Mouse (Mus musculus): ENCODE measurements around the gene 1810013L24Rik. TPM values are rescaled to one million over a fixed set of nuclear protein-coding genes. Genes with fewer than 3 reads are reported as not detected.

The 1810013L24Rik gene
- polyA plus RNA-seq, 1 experiment from 2014 or later: 40.1 TPM

DNA sequence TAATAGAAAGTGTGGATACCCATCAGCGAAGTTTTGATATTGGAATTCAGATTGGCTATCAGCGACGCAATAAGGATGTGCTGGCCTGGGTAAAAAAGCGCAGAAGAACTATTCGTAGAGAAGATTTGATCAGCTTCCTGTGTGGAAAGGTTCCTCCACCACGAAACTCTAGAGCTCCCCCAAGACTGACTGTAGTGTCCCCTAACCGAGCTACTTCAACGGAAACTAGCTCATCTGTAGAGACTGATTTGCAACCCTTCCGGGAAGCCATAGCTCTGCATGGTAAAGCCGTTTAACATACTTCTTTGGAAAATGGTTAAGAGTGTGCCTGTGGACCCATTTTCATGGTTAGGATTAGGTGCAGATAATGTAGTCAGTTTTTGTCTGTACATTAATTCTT, 13.1 kb downstream of the 1810013L24Rik start:
- Histone ChIP-seq H3K4me2 (no peak overlapping the region), H3K9ac (no peak overlapping the region), H3K27me3 (no peaks in the 10 kb centered on the region), H3K36me3 (replicated peaks) (peaks cover 46% of the 10 kb centered on the region), H3K9me3 (no peaks in the 10 kb centered on the region), H3K27ac (no peak overlapping the region), H3K4me1 (no peaks in the 10 kb centered on the region), H3K4me3 (replicated peaks) (no peak overlapping the region)
- 93% methylated on average over 10 of the region's 10 CpGs for WGBS
- ATAC-seq (ENCODE audit: low FRiP score): no peak

DNA sequence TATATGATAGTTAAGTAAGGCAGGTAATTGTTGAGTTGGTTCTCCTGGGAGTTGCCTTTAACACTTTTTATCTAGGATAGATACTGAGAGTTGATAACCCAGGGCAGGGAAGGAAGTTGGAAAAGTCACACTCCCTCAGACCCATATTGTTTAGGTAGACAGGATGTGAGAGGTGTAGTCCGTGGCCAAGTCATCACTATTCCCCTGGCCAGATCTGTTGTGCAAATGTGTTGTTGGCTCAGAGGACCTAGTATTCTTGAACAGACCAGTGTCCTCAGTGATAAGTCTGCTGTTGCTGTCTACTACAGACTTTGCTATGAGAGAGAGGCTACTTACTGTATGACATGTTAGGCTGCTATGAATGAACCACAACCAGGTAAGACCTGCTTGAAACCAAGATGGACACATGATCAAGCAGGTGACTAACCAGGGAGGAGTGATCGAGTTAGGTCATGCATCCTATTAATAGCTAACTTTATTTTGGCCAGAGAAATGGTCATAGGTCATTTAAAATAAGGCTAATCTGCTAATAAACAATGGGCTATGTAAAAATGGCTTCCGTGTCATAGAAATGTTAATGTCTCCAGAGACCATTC, 13.8 kb downstream of the 1810013L24Rik start:
- no peaks in the 10 kb centered on the region for H3K27me3 ChIP-seq
- 91% methylated on average over 3 of the region's 3 CpGs for WGBS
- no peak overlapping the region for H3K4me3 ChIP-seq (replicated peaks)
- H3K36me3 ChIP-seq (replicated peaks): peaks cover 43% of the 10 kb centered on the region
- no peak overlapping the region for H3K9ac ChIP-seq
- H3K27ac ChIP-seq: no peak overlapping the region
- H3K4me1 ChIP-seq: no peaks in the 10 kb centered on the region
- H3K9me3 ChIP-seq: no peaks in the 10 kb centered on the region
- no peak overlapping the region for H3K4me2 ChIP-seq
- no peak for ATAC-seq (ENCODE audit: low FRiP score)

DNA sequence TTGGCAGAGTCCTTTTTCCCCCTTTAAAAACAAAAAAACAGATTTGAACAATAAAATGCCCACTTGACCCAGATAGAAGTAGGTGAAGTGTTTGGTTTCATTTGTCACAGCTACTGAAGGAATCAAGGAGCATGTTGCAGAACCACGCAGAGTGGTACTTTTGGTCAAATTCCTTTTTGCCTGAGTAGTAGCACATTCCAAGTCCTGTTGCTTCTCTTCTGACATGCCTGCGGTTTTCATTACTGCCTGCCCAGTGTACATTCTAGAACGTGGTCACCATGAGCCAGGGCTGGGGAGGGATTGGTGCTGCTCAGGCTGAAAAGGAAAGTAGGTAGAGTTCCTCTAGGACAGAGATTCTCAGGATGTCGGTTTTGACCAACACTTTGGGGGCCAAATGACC, 16.1 kb downstream of the 1810013L24Rik start:
- Histone ChIP-seq H3K36me3 (replicated peaks) (peaks cover 37% of the 10 kb centered on the region), H3K27me3 (no peaks in the 10 kb centered on the region), H3K27ac (no peak overlapping the region), H3K9me3 (no peaks in the 10 kb centered on the region), H3K9ac (no peak overlapping the region), H3K4me1 (no peaks in the 10 kb centered on the region), H3K4me2 (no peak overlapping the region), H3K4me3 (replicated peaks) (no peak overlapping the region)
- WGBS: 83% methylated on average over 4 of the region's 4 CpGs
- ATAC-seq (ENCODE audit: low FRiP score): no peak

DNA sequence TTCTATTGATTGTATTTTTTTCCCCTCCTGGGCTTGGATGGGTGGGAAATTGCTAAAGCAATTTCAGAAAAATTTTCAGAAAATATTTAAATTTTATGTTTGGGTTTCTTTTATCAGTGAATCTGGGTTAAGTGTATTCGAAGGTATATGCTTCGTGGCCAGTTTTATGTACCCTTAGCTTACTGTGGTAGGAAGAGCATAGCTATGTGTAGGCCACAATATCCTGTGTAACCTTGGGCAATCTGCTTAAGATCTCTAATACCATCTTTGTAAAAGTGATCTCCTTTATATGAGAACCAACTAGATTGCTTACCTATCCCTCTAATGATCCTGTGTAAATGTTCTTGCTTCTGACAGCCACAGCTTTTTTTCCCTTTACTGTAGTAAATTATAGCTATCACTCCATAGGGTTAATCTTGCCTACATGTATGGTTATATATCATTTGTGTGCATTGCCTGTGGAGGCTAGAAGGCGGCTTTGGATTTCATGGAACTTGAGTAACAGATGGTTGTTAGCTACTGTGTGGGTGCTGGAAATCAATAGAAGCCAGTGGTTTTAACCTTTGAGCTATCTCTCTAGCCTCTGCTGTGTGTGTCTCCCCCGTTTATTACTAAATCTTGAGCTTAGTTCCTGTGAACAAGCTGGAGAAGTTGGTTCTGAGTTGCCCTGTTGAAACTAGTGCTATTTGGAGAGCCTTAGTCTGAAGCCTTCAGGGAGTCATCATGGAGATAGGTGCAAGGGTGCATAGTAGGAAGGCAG, 18.6 kb downstream of the 1810013L24Rik start:
- 92% methylated on average over 4 of the region's 4 CpGs for WGBS
- Histone ChIP-seq H3K9ac (no peak overlapping the region), H3K4me2 (no peak overlapping the region), H3K4me1 (0 out of 2 replicates have a peak, but pooled peaks cover 3% of the 10 kb centered on the region), H3K4me3 (replicated peaks) (no peak overlapping the region), H3K27ac (no peak overlapping the region), H3K27me3 (no peaks in the 10 kb centered on the region), H3K36me3 (replicated peaks) (peaks cover 31% of the 10 kb centered on the region), H3K9me3 (no peaks in the 10 kb centered on the region)
- ATAC-seq (ENCODE audit: low FRiP score): no peak

DNA sequence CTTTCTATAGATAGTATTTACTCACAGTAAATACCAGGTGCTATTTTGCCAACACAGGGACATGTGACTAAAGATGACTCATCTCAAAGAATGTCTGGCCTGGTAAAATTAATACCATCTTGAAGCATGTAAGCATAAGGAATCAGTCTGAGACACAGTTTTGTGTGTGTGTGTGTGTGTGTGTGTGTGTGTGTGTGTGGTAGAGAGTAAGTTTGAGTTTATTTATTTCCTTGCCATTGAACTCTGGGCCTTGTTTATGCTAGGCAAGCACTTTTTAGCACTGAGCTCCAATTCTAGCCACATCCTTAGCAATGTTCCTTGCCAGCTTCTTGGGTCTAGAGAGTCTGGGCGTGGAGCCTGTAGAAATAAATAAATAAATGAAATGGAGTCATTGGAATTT, 20.0 kb downstream of the 1810013L24Rik start:
- no peaks in the 10 kb centered on the region for H3K9me3 ChIP-seq
- no peak overlapping the region for H3K9ac ChIP-seq
- 94% methylated on average over 1 of the region's 1 CpGs for WGBS
- H3K4me2 ChIP-seq: no peak overlapping the region
- H3K27ac ChIP-seq: no peak overlapping the region
- 0 out of 2 replicates have a peak, but pooled peaks cover 3% of the 10 kb centered on the region for H3K4me1 ChIP-seq
- peaks cover 34% of the 10 kb centered on the region for H3K36me3 ChIP-seq (replicated peaks)
- H3K27me3 ChIP-seq: no peaks in the 10 kb centered on the region
- ATAC-seq (ENCODE audit: low FRiP score): no peak
- H3K4me3 ChIP-seq (replicated peaks): no peak overlapping the region

DNA sequence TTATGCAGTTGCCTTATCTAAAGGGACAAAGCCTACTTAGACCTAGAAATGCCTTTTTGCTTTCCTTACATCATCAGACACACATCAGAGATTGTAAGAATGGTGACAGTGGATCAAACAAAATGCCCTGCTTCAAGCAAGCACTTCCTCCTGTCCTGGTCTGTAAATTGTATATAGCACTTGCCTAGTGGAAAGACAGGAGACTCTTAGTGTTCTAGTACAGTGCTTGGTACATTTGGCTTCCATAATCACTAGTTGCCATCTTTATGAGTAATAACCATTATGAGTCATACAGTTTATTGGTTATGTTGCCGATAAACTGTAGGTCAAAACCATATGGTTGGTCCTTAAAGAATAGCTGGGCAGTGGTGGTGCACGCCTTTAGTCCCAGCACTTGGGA, 25.2 kb downstream of the 1810013L24Rik start:
- Histone ChIP-seq H3K9me3 (no peaks in the 10 kb centered on the region), H3K4me2 (no peak overlapping the region), H3K9ac (no peak overlapping the region), H3K27me3 (no peaks in the 10 kb centered on the region), H3K36me3 (replicated peaks) (peaks cover 52% of the 10 kb centered on the region), H3K27ac (no peak overlapping the region), H3K4me3 (replicated peaks) (no peak overlapping the region), H3K4me1 (0 out of 2 replicates have a peak, but pooled peaks cover 3% of the 10 kb centered on the region)
- no peak for ATAC-seq (ENCODE audit: low FRiP score)
- WGBS: 94% methylated on average over 2 of the region's 2 CpGs

DNA sequence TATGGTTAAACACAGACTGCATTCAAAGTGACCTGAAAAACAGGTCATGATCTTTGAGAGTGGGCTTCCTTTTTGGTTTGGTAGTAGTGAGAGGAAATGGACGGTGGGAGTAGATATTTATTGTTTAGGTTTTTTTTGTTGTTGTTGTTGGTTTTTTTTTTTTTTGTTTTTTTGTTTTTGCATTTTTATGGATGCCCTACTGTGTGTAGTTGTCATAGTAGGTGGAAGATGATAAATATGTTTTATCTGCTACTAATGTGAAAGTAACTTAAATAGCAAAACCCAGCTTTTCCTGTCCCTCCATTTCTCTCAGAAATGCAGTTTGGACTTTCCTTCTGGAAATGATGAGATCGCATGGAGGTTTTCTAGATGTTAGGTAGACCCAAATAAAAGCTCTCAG, 26.9 kb downstream of the 1810013L24Rik start:
- H3K9ac ChIP-seq: no peak overlapping the region
- H3K4me1 ChIP-seq: 0 out of 2 replicates have a peak, but pooled peaks cover under 1% of the 10 kb centered on the region
- 87% methylated on average over 2 of the region's 2 CpGs for WGBS
- no peak overlapping the region for H3K4me3 ChIP-seq (replicated peaks)
- no peak for ATAC-seq (ENCODE audit: low FRiP score)
- H3K9me3 ChIP-seq: no peaks in the 10 kb centered on the region
- H3K27me3 ChIP-seq: no peaks in the 10 kb centered on the region
- no peak overlapping the region for H3K4me2 ChIP-seq
- peaks cover 57% of the 10 kb centered on the region for H3K36me3 ChIP-seq (replicated peaks)
- H3K27ac ChIP-seq: no peak overlapping the region

DNA sequence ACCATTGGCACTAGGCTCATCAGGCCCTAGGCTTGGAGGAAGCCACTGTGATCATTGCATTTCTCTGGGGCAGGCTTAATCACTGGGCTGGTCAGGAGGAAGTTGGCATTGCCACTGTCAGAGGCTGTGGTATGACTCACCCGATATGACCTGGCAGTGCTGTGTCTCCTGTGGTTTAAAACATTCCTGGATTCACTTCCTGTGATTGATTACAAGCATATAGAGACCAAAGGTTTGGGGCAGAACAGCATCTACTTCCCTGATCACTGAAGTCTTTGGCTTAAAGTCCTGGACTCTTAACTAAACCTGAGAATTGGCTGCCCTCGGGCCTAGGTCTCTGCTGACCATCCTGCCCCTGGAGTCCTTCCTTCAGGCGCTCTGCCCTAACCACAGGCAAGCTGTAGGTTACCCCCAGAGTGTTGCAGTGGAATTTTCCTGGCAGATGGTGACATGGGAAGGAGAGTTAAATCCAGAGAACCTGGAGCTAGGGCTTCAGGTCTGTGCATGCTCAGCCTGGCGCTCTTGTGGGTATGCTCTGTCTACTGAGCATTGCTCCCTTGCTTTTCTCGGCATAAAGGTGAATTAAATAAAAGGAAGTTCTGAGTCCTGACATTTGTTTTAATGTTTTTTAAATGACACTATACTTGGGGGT, 32.6 kb downstream of the 1810013L24Rik start:
- H3K27ac ChIP-seq: no peak overlapping the region
- no peak for ATAC-seq (ENCODE audit: low FRiP score)
- H3K9ac ChIP-seq: no peak overlapping the region
- H3K36me3 ChIP-seq (replicated peaks): peaks cover 27% of the 10 kb centered on the region
- H3K9me3 ChIP-seq: no peaks in the 10 kb centered on the region
- 95% methylated on average over 5 of the region's 5 CpGs for WGBS
- H3K27me3 ChIP-seq: no peaks in the 10 kb centered on the region
- no peak overlapping the region for H3K4me2 ChIP-seq
- no peaks in the 10 kb centered on the region for H3K4me1 ChIP-seq
- no peak overlapping the region for H3K4me3 ChIP-seq (replicated peaks)

DNA sequence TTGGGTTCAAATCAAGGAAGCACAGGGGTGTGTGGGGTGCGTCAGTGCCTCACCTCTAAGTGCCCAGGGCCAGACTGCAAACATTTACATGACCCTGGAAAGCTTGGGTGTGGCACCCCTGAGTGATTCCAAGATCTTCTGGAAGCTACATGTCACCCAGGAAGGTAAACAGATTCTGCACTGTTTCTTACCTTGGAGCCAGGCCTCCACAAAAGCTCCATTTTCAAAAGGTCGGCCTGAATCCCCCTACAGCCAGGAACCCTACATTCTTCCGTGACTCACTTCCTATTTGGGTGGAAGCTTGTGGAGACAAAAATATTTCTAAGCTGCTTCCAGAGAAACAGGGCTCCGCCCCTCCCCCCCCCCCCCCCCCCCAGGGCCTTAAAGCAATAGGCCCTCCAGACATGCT, 34.3 kb downstream of the 1810013L24Rik start:
- Histone ChIP-seq H3K4me3 (replicated peaks) (no peak overlapping the region), H3K4me1 (no peaks in the 10 kb centered on the region), H3K9me3 (no peaks in the 10 kb centered on the region), H3K27ac (no peak overlapping the region), H3K36me3 (replicated peaks) (peaks cover 12% of the 10 kb centered on the region), H3K4me2 (no peak overlapping the region), H3K27me3 (no peaks in the 10 kb centered on the region), H3K9ac (no peak overlapping the region)
- WGBS: 70% methylated on average over 4 of the region's 4 CpGs
- no peak for ATAC-seq (ENCODE audit: low FRiP score)

DNA sequence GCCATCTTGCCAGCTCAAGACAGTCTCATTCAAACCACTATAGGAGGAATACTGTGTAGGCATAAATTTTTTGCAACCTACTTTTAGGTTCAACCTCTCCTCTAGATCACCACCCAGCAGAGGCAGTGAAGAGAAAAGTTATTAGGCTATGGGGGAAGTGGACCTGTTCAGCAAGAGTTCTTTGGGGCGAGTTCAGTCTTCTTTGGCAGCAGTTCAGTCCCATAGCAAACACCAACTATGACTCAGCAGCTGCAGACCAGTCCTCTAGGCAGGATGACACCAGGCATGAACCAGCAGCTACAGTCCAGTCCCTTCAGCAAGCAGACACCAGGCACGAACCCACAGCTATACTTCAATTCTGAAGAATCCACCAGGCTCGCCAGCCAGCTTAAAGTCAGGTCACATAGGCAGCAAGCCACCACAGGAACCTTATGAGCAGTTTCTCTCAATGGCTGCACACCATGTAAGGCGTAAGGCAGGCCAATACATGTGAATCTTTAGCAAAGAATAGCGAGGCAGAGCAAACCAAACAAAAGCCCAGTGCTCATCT, 37.6 kb downstream of the 1810013L24Rik start:
- no peak for ATAC-seq (ENCODE audit: low FRiP score)
- Histone ChIP-seq H3K27me3 (no peaks in the 10 kb centered on the region), H3K4me1 (no peaks in the 10 kb centered on the region), H3K4me2 (no peak overlapping the region), H3K36me3 (replicated peaks) (no peaks in the 10 kb centered on the region), H3K27ac (no peak overlapping the region), H3K9ac (no peak overlapping the region), H3K9me3 (no peaks in the 10 kb centered on the region), H3K4me3 (replicated peaks) (no peak overlapping the region)
- WGBS: 83% methylated on average over 5 of the region's 5 CpGs

DNA sequence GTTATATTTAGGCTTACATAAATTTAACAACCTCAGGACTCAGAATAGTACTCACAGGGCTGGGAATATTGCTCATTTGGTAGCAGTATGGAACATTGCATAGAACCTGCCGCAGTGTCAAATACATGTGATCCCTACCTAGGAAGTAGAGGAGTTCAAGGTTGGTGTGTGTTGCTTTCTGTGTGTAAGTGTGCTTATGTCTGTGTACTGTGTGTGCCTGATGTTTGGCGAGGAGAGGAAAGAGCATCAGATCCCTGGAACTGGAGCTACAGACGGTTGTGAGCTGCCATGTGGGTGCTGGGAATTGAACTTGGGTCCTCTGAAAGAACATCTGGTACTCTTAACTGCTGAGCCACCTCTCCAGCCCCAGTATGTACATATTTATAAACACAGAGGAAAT, 38.6 kb downstream of the 1810013L24Rik start:
- H3K4me1 ChIP-seq: no peaks in the 10 kb centered on the region
- no peak overlapping the region for H3K27ac ChIP-seq
- no peaks in the 10 kb centered on the region for H3K27me3 ChIP-seq
- no peak overlapping the region for H3K9ac ChIP-seq
- WGBS: 92% methylated on average over 3 of the region's 3 CpGs
- no peak overlapping the region for H3K4me2 ChIP-seq
- no peaks in the 10 kb centered on the region for H3K36me3 ChIP-seq (replicated peaks)
- no peaks in the 10 kb centered on the region for H3K9me3 ChIP-seq
- no peak overlapping the region for H3K4me3 ChIP-seq (replicated peaks)
- no peak for ATAC-seq (ENCODE audit: low FRiP score)

DNA sequence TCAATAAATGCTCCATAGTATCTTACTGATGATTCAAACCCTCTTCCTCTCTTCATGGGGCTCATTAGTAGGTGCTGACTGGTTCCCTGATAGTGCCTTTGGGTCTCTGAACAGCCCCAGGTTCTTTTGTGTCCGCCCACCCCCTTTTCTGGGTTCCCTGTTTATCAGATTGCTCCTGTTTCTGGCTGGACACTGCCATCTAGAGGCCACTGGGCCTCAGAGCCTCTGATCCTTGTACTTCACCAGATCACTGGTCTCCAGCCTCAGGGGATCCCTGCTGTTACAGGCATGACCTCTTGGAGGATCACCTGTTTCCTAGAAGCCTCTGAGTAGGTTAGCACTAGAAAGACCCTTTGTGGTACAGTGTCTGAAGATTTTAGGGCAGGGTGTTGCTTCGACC, 39.8 kb downstream of the 1810013L24Rik start:
- Histone ChIP-seq H3K9me3 (no peaks in the 10 kb centered on the region), H3K27ac (no peak overlapping the region), H3K4me1 (no peaks in the 10 kb centered on the region), H3K4me2 (no peak overlapping the region), H3K9ac (no peak overlapping the region), H3K27me3 (no peaks in the 10 kb centered on the region), H3K4me3 (replicated peaks) (no peak overlapping the region), H3K36me3 (replicated peaks) (no peaks in the 10 kb centered on the region)
- 40% methylated on average over 2 of the region's 2 CpGs for WGBS
- 0 out of 2 replicates have a peak, but pooled peaks have one; percentile 36 for ATAC-seq (ENCODE audit: low FRiP score)

All from forebrain, embryonic 12.5 days (tissue).